Mouse (Mus musculus): Measurements from ENCODE around the gene Car5b.

The Car5b gene

DNA sequence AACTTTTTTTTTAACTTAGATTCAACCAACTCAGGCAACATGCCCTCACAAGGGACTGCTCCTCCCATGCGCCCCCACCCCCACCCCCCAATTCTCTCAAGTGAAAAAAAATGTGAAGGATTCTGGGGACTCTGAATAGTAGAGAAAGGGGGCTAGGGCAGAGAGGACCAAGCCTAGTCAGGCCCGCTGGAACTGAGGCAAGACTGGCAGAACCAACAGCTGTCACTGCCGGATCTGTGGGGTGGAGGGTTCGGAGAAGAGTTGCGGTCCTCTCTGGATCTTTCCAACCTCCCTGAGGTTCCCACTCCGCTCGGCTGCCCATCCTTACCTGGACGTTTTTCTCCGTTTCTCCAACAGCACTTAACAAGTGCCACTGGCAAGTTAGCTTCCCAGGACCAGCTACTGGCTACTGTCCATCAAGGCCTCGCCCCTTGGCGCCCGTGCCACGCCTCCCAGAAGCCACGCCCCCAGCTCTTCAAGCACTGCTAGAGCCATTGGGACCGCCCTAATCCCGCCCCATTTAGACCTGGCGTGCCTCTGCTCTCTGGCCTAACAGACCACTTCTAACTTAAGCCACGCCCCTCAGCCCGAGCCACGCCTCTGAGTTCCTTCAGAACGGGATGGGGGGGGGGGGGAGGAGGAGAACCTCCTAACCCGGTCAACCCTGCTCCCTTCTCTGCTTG is at the start of gene Car5b:
Car5b (minus strand) TSS at position 391 of the 683 bp plus-strand sequence.
- DNase-seq (ENCODE audit: low spot score): peak; percentile 43

DNA sequence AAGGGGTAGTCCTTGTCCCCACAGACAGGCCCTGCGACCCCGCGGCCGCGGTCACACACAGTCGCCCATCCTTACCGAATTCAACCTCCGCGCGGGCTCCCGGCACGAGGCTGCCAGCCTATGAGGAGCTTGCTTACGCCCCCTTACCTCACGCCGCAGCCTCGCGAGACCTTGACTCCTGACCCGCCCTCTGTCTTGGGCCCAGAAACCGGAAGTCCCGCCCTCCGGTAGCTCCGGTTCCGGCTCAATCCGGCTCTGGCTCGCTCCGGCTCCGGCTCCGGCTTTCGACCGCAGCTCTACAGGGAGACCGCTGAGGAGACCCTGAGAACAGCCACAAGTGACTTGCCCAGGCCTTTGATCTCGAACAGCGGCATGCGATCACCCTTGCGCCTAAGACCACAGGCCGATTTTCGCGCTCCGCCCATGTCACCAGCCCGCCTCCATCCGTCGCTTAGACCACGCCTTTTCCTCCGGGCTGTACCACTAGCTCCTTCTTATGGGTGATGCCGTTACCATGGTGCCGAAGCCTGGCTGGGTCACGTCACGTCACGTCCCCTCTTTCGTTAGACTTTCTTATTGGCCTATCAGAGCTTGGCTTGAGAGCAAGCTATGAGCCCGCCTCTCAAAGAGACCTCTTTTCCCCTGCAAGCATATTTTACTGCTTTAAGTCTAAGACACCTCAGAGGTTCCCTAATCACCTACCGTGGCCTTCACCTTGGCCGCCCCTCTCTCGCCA is 48.4 kb upstream of the Car5b start, which contains the start of gene Siah1b:
Siah1b (minus strand) TSS at position 454 of the 736 bp plus-strand sequence.
- DNase-seq (ENCODE audit: low spot score): peak; percentile 91

DNA sequence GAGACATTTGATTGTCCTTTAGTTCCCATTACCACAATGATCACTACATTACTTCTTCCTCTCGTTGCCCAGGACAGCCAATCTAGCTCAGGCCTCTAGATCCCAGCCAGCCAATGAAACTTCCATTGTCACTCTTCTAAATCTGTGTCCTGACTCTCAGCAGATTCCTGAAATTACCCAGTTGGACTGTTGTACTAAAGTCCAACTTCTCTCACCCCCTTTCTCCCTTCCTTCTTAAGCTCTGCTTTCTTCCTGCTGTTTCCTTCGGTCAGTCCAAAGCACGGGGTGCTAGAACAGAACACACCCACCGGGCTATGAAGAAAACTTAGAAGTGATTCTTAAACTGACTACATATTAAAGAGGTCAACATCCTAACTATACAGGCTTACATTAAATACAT is 41.2 kb upstream of the Car5b start:
- DNase-seq (ENCODE audit: low spot score): no peak

- peak; percentile 48 for DNase-seq (ENCODE audit: low spot score)
Measured at GRCm38 (mm10) chrX:164066185-164066584, 38.4 kb upstream of the Car5b start.

DNA sequence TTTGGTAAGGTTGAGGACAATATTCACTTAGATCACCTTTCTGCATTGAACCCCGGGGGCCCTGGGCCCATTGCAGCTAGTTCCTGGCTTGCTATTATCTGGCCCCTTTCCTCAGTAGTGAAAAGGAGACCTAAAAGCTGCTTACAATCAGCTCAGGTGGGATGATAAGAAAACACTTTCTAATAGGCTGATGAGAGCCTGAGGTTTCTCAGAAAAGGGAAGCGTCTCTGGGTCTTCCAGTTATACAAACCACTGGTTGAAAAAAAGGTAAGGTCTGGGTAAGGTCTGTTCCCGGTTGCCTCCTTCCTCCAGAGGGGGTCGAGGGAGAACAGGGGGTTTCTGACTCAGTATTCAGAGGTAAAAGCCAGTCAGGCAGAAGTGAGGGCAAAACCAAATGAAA is 31.3 kb upstream of the Car5b start:
- DNase-seq (ENCODE audit: low spot score): no peak

DNA sequence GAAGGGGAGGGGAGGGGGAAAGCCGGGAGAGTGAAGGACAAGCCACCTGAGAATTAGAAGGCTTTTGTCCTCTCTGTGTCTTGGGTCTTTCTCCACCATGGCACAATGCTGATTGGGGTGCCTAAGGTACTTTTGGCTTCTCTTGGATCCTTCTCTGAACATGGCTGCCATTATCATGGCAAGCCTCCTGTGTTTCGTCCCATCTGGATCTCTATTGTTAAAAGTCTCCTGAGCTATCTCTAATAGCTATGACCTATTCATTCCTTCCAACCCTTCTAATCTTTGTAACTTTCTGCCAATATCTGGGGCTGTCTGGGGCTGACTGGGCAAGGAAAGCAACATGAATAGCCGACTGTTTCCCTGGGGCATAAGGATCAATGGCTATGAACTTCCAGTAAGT is 30.7 kb upstream of the Car5b start:
- no peak for DNase-seq (ENCODE audit: low spot score)

DNA sequence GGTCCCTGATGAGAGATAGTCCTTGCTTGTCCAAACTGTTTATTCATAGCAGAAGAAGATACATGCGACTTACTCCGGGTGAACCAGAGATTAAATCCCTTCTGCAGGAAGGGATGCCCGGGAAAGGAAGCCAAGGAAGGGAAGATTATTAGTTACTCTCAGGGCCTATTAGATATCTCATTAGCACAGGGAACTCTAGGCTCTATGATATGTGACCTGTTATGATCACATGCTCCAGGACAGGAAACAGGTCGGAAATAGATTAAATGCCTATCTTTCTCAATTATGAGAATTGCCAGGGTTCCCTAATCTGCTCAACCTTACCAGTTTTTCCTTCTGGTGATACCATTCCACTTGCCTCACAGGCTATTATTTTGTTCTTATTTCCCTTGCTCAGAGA is 27.9 kb upstream of the Car5b start:
- DNase-seq (ENCODE audit: low spot score): no peak

- DNase-seq (ENCODE audit: low spot score): no peak
Measured at GRCm38 (mm10) chrX:164046736-164047135, 18.9 kb upstream of the Car5b start.

DNA sequence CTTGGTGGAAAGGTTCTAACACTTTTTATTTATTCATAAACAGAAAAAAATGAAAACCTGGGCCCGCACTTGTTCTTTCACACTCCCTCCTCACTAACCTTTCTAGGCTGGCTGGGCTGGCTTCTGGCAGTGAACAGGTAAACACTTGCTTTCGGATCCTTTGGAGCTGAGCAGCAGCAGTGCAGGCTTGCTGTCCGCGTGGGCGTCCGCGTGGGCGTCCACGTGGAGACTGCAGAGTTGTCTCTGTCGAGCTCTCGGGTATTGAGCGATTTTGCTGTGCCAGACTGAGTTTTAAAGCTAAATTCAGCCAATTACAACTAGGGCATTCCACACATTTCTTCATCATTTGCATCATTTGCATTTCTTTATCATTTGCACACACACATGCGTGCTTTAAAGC is 14.3 kb upstream of the Car5b start:
- no peak for DNase-seq (ENCODE audit: low spot score)

GRCm38 (mm10) chrX:164038882-164039281 is 11.1 kb upstream of the Car5b start:
- DNase-seq (ENCODE audit: low spot score): no peak

DNA sequence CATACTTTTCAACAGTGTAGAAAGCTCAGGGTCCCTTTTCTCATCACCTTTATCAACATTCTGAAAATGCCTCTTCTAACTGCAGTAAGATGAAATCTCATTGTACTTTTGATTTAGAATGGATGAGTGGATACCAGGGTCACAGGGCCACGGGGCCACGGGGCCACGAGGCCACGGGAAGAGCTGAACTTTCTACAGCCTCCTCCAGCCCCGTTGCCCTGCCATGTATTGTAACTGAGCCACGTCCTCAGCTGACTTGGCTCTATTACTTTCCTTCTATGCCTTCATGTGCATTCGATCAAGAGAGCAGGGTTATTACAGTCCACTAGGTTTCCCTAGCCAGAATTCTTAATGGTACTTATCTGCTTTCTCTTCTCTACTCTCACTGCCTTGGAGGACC is 8.1 kb upstream of the Car5b start:
- DNase-seq (ENCODE audit: low spot score): no peak

DNA sequence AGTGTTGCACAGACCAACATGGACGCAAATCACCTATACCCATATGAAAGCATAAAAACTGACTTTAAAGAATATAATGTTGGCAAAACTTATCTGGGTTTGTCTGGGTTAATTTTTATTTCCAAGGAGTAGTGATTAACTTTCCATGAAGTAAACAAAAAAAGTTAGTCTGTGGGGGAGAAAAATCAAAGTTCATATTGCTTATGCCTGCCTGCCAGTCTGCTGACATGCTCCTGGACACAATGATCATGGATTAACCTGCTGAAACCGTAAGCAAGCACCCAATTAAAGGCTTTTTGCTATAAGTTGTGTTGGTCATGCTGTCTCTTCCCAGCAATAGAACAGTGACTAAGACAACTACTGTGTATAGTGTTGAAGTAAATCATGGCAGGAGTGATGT is 7.6 kb upstream of the Car5b start:
- DNase-seq (ENCODE audit: low spot score): no peak

DNA sequence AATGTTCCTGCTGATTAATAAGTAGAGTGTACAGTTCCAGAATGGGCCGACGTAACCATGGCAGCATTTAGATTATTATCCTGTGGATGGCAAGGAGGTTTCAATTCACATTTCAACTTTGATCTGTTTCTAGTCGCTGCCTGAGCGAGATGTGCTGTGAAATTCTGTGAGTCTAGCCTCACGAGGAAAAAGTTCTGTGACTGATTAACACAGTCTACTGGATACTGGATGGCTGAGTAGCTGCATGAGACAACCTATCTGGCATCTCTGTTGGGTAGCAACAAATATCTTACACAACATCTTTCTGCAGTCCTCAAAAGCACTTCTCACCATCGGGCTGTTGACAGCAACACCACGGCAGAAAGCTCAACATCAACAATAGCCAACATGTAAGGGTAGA is 4.7 kb upstream of the Car5b start:
- no peak for DNase-seq (ENCODE audit: low spot score)

- no peak for DNase-seq (ENCODE audit: low spot score)
Measured at GRCm38 (mm10) chrX:164015636-164016035, 12.2 kb downstream of the Car5b start.

- DNase-seq (ENCODE audit: low spot score): no peak
Measured at GRCm38 (mm10) chrX:164014956-164015355, 12.8 kb downstream of the Car5b start.

GRCm38 (mm10) chrX:164013318-164013717 is 14.5 kb downstream of the Car5b start:
- no peak for DNase-seq (ENCODE audit: low spot score)

GRCm38 (mm10) chrX:164004809-164005208 is 23.0 kb downstream of the Car5b start:
- DNase-seq (ENCODE audit: low spot score): peak; percentile 12

- no peak for DNase-seq (ENCODE audit: low spot score)
Measured at GRCm38 (mm10) chrX:163999848-164000247, 27.9 kb downstream of the Car5b start.

- no peak for DNase-seq (ENCODE audit: low spot score)
Measured at GRCm38 (mm10) chrX:163996754-163997153, 31.0 kb downstream of the Car5b start.

DNA sequence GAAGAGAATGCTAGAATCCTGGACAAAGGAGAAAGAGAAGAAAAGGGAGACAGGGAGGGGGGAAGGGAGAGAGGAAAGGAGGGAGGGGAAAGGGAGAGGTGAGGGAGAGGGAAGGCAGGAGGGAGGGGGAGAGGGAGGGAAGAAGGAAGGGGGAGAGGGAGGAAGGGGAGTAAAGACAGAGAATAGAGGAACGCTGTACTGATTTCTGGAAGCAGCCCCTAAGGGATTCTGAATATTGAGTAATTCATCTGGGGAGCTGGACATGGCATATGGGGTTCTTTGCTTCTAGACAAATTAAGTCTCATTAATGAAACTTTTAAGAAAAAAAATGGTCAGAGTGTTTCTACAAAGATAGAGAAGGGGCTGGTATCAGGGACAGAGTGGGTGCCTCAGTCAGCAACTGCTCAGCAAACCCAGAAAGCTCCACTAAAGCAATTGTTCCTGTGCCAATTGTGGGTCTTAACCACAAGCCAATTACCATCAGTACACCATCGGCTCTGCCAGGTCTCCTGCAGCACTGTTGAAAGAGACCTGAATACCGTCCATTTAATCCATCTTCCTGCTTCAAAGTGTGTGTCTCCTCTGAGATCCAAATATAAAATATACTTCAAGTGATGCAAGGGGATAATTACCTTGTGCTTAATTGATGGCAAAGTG is 40.0 kb downstream of the Car5b start:
- no peak for DNase-seq (ENCODE audit: low spot score)

GRCm38 (mm10) chrX:163982129-163982528 is 45.7 kb downstream of the Car5b start:
- DNase-seq (ENCODE audit: low spot score): no peak

DNA sequence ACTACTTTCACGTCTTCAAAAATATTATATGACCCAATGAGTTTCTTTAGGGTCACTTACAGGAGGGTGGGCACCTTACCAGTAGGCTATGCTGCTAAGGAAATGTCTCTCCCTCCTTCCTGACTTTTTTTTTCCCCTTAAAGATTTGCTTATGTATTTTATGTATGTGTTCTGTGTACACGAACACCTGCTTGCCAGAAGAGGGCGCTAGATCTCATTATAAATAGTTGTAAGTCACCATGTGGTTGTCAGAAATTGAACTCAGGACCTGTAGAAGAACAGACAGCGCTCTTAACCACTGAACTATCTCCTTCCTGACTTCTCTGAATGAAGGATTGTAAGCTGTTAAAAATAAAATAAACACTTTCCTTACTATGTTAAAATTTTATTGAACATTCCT is 46.3 kb downstream of the Car5b start:
- no peak for DNase-seq (ENCODE audit: low spot score)

DNA sequence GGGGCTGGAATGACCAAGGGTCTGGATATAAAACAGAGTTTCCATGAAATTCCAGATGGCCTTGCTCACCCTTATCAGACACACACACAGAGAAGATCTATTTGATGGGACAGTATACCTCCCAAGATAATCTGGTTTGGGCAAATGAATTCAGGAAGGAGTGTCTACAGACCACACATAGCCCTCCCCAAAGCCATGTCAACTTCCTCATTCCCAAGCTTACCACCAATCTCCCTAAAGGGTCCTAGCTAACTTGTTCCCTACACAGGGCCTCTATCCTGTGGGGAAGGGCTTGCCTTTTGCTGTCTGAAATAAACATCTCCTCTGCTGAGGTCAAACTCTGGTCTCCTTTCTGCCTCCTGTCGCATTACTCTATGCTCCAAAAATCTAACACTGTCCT is 46.7 kb downstream of the Car5b start:
- no peak for DNase-seq (ENCODE audit: low spot score)
